Mouse (Mus musculus) lung, adult 2 months (tissue): ENCODE data around the gene Gm364. TPM values are rescaled to one million over a fixed set of nuclear protein-coding genes. Genes with fewer than 3 reads are reported as not detected.

Source experiments
- DNase-seq: peaks from one replicate; pipeline ENCODE4 v3.0.0; 2022
- H3K4me1 ChIP-seq: fragments of 200-500 bp; 2 replicates; pipeline ENCODE4 v1.6.1; 2011; ENCODE audit warnings: low read length; ENCODE audit not compliant: control insufficient read depth, insufficient read depth
- H3K4me3 ChIP-seq: fragments of 200-500 bp; replicated peaks from 2 replicates; pipeline ENCODE3; 2011; ENCODE audit warnings: low read depth, mild to moderate bottlenecking, control low read depth, low read length; ENCODE audit errors: extremely low read depth
- CTCF ChIP-seq: fragments of 200-500 bp; IDR thresholded peaks from 2 replicates; pipeline ENCODE4 v1.5.1; 2011; ENCODE audit warnings: mild to moderate bottlenecking, low read length, control low read depth; ENCODE audit not compliant: insufficient read depth
- POLR2A ChIP-seq: fragments of 200-500 bp; IDR thresholded peaks from 2 replicates; pipeline ENCODE4 v1.6.1; 2011; ENCODE audit warnings: low read depth, mild to moderate bottlenecking, control low read depth, low read length, borderline replicate concordance; ENCODE audit errors: extremely low read depth
- WGBS: fragments of 180-500 bp; shearing (Covaris S2); methylation state at CpG from one replicate; pipeline ENCODE4 v1.1.7; 2018; 5-methylcytosine and 5-hydroxymethylcytosine counted together
- polyA plus RNA-seq: library from polyadenylated mRNA; depleted of rRNA; stranded (reverse); fragments of >200 nt; gene quantifications from 2 replicates; pipeline ENCODE4 v1.2.3, GENCODE M21; 2012; rRNA removed

Gm364 gene
- polyA plus RNA-seq, result not detected in 2 replicates

GRCm38 (mm10) chrX:57408769-57409168 lies at the start of gene Gm364:
Gene Gm364 (plus strand): TSS chrX:57409154.
- H3K4me3 ChIP-seq, result no peak within 1 kb of the TSS
- WGBS, result 86% methylated on average over 12 of the region's 12 CpGs
- no peak for DNase-seq
- TF ChIP-seq CTCF (no peak), POLR2A (no peak)
- no peaks in the 10 kb centered on the region for H3K4me1 ChIP-seq

GRCm38 (mm10) chrX:57359316-57359715 lies 49.6 kb upstream of the Gm364 start:
- TF ChIP-seq CTCF (no peak), POLR2A (no peak)
- H3K4me3 ChIP-seq, result no peak overlapping the region
- no peaks in the 10 kb centered on the region for H3K4me1 ChIP-seq
- 61% methylated on average over 1 of the region's 1 CpGs for WGBS
- DNase-seq, result no peak

- TF ChIP-seq CTCF, result no peak
- TF ChIP-seq POLR2A, result no peak
- DNase-seq, result no peak
- 64% methylated on average over 2 of the region's 2 CpGs for WGBS
- H3K4me1 ChIP-seq, result no peaks in the 10 kb centered on the region
- H3K4me3 ChIP-seq, result no peak overlapping the region
These were observed 43.9 kb upstream of the Gm364 start for GRCm38 (mm10) chrX:57364891-57365569.

- TF ChIP-seq POLR2A, result no peak
- TF ChIP-seq CTCF, result no peak
- Histone ChIP-seq H3K4me3 (no peak overlapping the region), H3K4me1 (no peaks in the 10 kb centered on the region)
- 64% methylated on average over 4 of the region's 4 CpGs for WGBS
- DNase-seq, result no peak
These were observed 36.0 kb upstream of the Gm364 start for GRCm38 (mm10) chrX:57372965-57373364.

- H3K4me1 ChIP-seq, result no peaks in the 10 kb centered on the region
- TF ChIP-seq CTCF, result no peak
- no peak for TF ChIP-seq POLR2A
- DNase-seq, result no peak
- WGBS, result 64% methylated on average over 2 of the region's 2 CpGs
- H3K4me3 ChIP-seq, result no peak overlapping the region
These were observed 35.4 kb upstream of the Gm364 start for GRCm38 (mm10) chrX:57373543-57373942.

- DNase-seq, result no peak
- TF ChIP-seq CTCF (no peak), POLR2A (no peak)
- no peaks in the 10 kb centered on the region for H3K4me1 ChIP-seq
- H3K4me3 ChIP-seq, result no peak overlapping the region
- whole genome bisulfite sequencing, result 59% methylated on average over 2 of the region's 2 CpGs
These were observed 34.9 kb upstream of the Gm364 start for GRCm38 (mm10) chrX:57374029-57374428.

GRCm38 (mm10) chrX:57377096-57377495 lies 31.9 kb upstream of the Gm364 start:
- H3K4me3 ChIP-seq, result no peak overlapping the region
- H3K4me1 ChIP-seq, result no peaks in the 10 kb centered on the region
- no peak for DNase-seq
- TF ChIP-seq CTCF, result no peak
- TF ChIP-seq POLR2A, result no peak
- 61% methylated on average over 3 of the region's 3 CpGs for WGBS

- H3K4me1 ChIP-seq, result no peaks in the 10 kb centered on the region
- TF ChIP-seq POLR2A (no peak), CTCF (no peak)
- 67% methylated on average over 3 of the region's 3 CpGs for WGBS
- H3K4me3 ChIP-seq, result no peak overlapping the region
- DNase-seq, result no peak
These were observed 30.4 kb upstream of the Gm364 start for GRCm38 (mm10) chrX:57378579-57378978.

- TF ChIP-seq CTCF (no peak), POLR2A (no peak)
- H3K4me3 ChIP-seq, result no peak overlapping the region
- 73% methylated on average over 5 of the region's 5 CpGs for WGBS
- no peaks in the 10 kb centered on the region for H3K4me1 ChIP-seq
- no peak for DNase-seq
These were observed 28.0 kb upstream of the Gm364 start for GRCm38 (mm10) chrX:57380915-57381314.

GRCm38 (mm10) chrX:57392367-57393246 lies 16.3 kb upstream of the Gm364 start, which contains the start of gene Rbmx:
Gene Rbmx (minus strand): TSS chrX:57393036.
- 31% methylated on average over 50 of the region's 50 CpGs for WGBS
- TF ChIP-seq POLR2A, result peak; percentile 87; the same call in 1 of the 2 replicates
- TF ChIP-seq CTCF, result no peak
- peak; percentile 70 for DNase-seq
- Histone ChIP-seq H3K4me1 (no peaks in the 10 kb centered on the region), H3K4me3 (peak within 1 kb of the TSS; percentile 100)
